Comparison of ENCODE assay signal across 18 mouse cellular contexts in the genomic region with DNA sequence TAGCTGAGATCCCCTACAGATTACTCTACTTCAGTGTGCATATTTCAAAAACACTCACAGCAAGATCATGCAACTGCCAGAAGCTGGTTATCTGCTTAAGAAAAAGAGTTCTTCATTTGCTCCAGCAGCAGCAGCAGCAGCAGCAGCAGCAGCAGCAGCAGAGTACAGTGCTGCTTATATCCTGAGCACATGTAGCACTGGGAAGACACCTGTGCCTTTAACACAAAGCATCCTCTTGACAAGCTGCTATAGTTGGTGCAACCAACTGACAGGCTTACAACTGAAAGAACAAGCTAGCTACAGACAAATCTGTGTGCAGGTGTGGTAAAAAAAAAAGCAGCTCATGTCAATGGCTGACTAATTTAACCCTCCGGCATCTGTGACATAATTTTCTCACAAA. TPM values are rescaled to one million over a fixed set of nuclear protein-coding genes. Genes with fewer than 3 reads are reported as not detected.
"Had no signal": no experiment of that assay in that cellular context is flagged by ENCODE, and none has a peak within 500 bp of the region (broad histone marks: within the 10 kb centered on the region; RNA-seq: fewer than 3 reads in every experiment).

No protein-coding gene starts in this region.

- H3K9ac ChIP-seq: liver, embryonic 15.5 days; lung, embryonic 14.5 days; midbrain, embryonic 15.5 days; neural tube, embryonic 13.5 days; stomach, embryonic 15.5 days had no signal

- H3K27me3 ChIP-seq: liver, embryonic 15.5 days; megakaryocyte, embryonic 14.5 days; midbrain, embryonic 15.5 days; neural tube, embryonic 13.5 days; stomach, embryonic 15.5 days had no signal

- ATAC-seq: intestine, postnatal 0 days; midbrain, embryonic 15.5 days had no signal

- H3K27ac ChIP-seq: limb, embryonic 10.5 days; liver, embryonic 15.5 days; macrophage; midbrain, embryonic 15.5 days; neural tube, embryonic 13.5 days; stomach, embryonic 15.5 days had no signal

- H3K4me1 ChIP-seq: limb, embryonic 10.5 days; liver, embryonic 15.5 days; megakaryocyte, embryonic 14.5 days; neural tube, embryonic 13.5 days; stomach, embryonic 15.5 days had no signal

- H3K9me3 ChIP-seq: limb, embryonic 10.5 days; liver, embryonic 15.5 days; megakaryocyte, embryonic 14.5 days; midbrain, embryonic 15.5 days; neural tube, embryonic 13.5 days; stomach, embryonic 15.5 days had no signal

- H3K4me3 ChIP-seq: limb, embryonic 10.5 days; liver, embryonic 15.5 days; megakaryocyte, embryonic 14.5 days; midbrain, embryonic 15.5 days; neural tube, embryonic 13.5 days; stomach, embryonic 15.5 days had no signal

- H3K4me2 ChIP-seq: liver, embryonic 11.5 days; liver, embryonic 15.5 days; lung, embryonic 14.5 days; midbrain, embryonic 11.5 days; midbrain, embryonic 15.5 days; neural tube, embryonic 13.5 days; stomach, embryonic 15.5 days had no signal

- DNase-seq: kidney, adult 8-10 months; kidney, postnatal 25 days; lung, embryonic 14.5 days; lung, postnatal 14 days; retina, postnatal 1 day; right cerebral cortex, postnatal 4 days; spleen, adult 18-20 months had no signal

RNA-seq across cellular contexts. Expression of a gene that starts 22.8 kb away (rescaled TPM):
- total RNA-seq: layer of hippocampus, postnatal 10 days had no signal
- polyA plus RNA-seq: limb, embryonic 10.5 days; liver, embryonic 11.5 days; liver, embryonic 15.5 days; lung, embryonic 14.5 days; midbrain, embryonic 11.5 days; midbrain, embryonic 15.5 days; neural tube, embryonic 13.5 days had no signal
